Mouse (Mus musculus) limb, embryonic 14.5 days (tissue): ENCODE results near the gene Tspan10. TPM values are rescaled to one million over a fixed set of nuclear protein-coding genes. Genes with fewer than 3 reads are reported as not detected.

Source experiments
- ATAC-seq: fragments of 200-750 bp; cut with Nextera tagmentation; 2 replicates; pipeline ENCODE4 v1.8.0; 2017; ENCODE audit warnings: low read depth, moderate number of reproducible peaks, moderate TSS enrichment; ENCODE audit not compliant: low FRiP score
- DNase-seq: peaks from one replicate; pipeline ENCODE4 v3.0.0-alpha.2; 2015; ENCODE audit warnings: low spot score
- H3K27ac ChIP-seq: fragments of 300-500 bp; sonication (generic); replicated peaks from 2 replicates; pipeline ENCODE4 v1.5.1; 2014; ENCODE audit warnings: low read depth, mild to moderate bottlenecking, low read length, moderate library complexity, mixed read lengths
- H3K27me3 ChIP-seq: fragments of 300-500 bp; sonication (generic); 2 replicates; pipeline ENCODE4 v1.6.1; 2014; ENCODE audit warnings: low read length, mixed read lengths; ENCODE audit not compliant: control insufficient read depth, insufficient read depth
- H3K36me3 ChIP-seq: fragments of 300-500 bp; sonication (generic); 2 replicates; pipeline ENCODE4 v1.6.1; 2014; ENCODE audit warnings: mild to moderate bottlenecking, low read length, moderate library complexity, mixed read lengths; ENCODE audit not compliant: control insufficient read depth, insufficient read depth
- H3K4me1 ChIP-seq: fragments of 300-500 bp; sonication (generic); 2 replicates; pipeline ENCODE4 v1.6.1; 2014; ENCODE audit warnings: antibody characterized with exemption, low read length, mixed read lengths; ENCODE audit not compliant: control insufficient read depth, insufficient read depth
- H3K4me2 ChIP-seq: fragments of 300-500 bp; sonication (generic); replicated peaks from 2 replicates; pipeline ENCODE4 v1.6.1; 2014; ENCODE audit warnings: low read depth, mild to moderate bottlenecking, low read length, moderate library complexity; ENCODE audit not compliant: severe bottlenecking
- H3K4me3 ChIP-seq: fragments of 300-500 bp; sonication (generic); replicated peaks from 2 replicates; pipeline ENCODE4 v1.5.1; 2014; ENCODE audit warnings: low read length
- H3K9ac ChIP-seq: fragments of 300-500 bp; sonication (generic); 2 replicates; pipeline ENCODE4 v1.6.1; 2014; ENCODE audit warnings: mild to moderate bottlenecking, low read depth, low read length, moderate library complexity; ENCODE audit not compliant: severe bottlenecking
- H3K9me3 ChIP-seq: fragments of 300-500 bp; sonication (generic); 2 replicates; pipeline ENCODE4 v1.6.1; 2016; ENCODE audit warnings: low read length; ENCODE audit not compliant: control insufficient read depth
- POLR2A ChIP-seq: fragments of 200-500 bp; IDR thresholded peaks from 2 replicates; pipeline ENCODE4 v1.8.0; 2012; ENCODE audit warnings: inconsistent platforms, mild to moderate bottlenecking, moderate library complexity, borderline replicate concordance; ENCODE audit not compliant: insufficient read depth, insufficient read length; ENCODE audit errors: extremely low read depth
- WGBS: fragments of 180-500 bp; shearing (Covaris S2); extraction: QIAGEN DNeasy Blood & Tissue Kit; methylation state at CpG from one replicate; pipeline ENCODE4 v1.1.7; 2014; 5-methylcytosine and 5-hydroxymethylcytosine counted together
- polyA plus RNA-seq, 2 experiments: library from polyadenylated mRNA; depleted of rRNA in 1 of 2; stranded (reverse) in 1 of 2; unstranded in 1 of 2; fragments of >200 nt; fragmentation: Nextera tagmentation in 1 of 2; extraction: Ambion mirVana in 1 of 2; gene quantifications; 2 replicates each; pipeline versions ENCODE4 v1.2.1 to v1.2.3; 2012 to 2014

Gene Tspan10
- polyA plus RNA-seq, 2 experiments, result 0.20 TPM; not detected in 1

- 26% methylated on average over 3 of the region's 3 CpGs for WGBS
- no peak for DNase-seq
- Histone ChIP-seq H3K4me3 (peak overlapping the region; percentile 95), H3K4me1 (peaks cover 25% of the 10 kb centered on the region), H3K9ac (peak overlapping the region; percentile 71), H3K4me2 (peak overlapping the region; percentile 93), H3K27me3 (no peaks in the 10 kb centered on the region), H3K36me3 (peaks cover 56% of the 10 kb centered on the region), H3K9me3 (no peaks in the 10 kb centered on the region), H3K27ac (no peak overlapping the region; the same call in 1 of the 2 replicates)
- no peak for TF ChIP-seq POLR2A
- no peak for ATAC-seq
Measured at GRCm38 (mm10) chr11:120492878-120493203, 50.4 kb downstream of the Tspan10 start.

- Histone ChIP-seq H3K4me1 (peaks cover 25% of the 10 kb centered on the region), H3K4me3 (peak overlapping the region; percentile 95), H3K9me3 (no peaks in the 10 kb centered on the region), H3K27me3 (no peaks in the 10 kb centered on the region), H3K9ac (peak overlapping the region; percentile 71; the same call in 1 of the 2 replicates), H3K27ac (no peak overlapping the region), H3K4me2 (peak overlapping the region; percentile 93), H3K36me3 (peaks cover 56% of the 10 kb centered on the region)
- ATAC-seq, result no peak
- WGBS, result 57% methylated on average over 3 of the region's 3 CpGs
- TF ChIP-seq POLR2A, result no peak
- DNase-seq, result no peak
Measured at GRCm38 (mm10) chr11:120493351-120493750, 50.9 kb downstream of the Tspan10 start.

GRCm38 (mm10) chr11:120493911-120494310 is 51.5 kb downstream of the Tspan10 start:
- Histone ChIP-seq H3K9ac (no peak overlapping the region), H3K4me1 (peaks cover 25% of the 10 kb centered on the region), H3K36me3 (peaks cover 57% of the 10 kb centered on the region), H3K27ac (no peak overlapping the region), H3K27me3 (no peaks in the 10 kb centered on the region), H3K4me2 (peak overlapping the region; percentile 93; the same call in 1 of the 2 replicates), H3K4me3 (no peak overlapping the region), H3K9me3 (no peaks in the 10 kb centered on the region)
- no peak for TF ChIP-seq POLR2A
- WGBS, result 81% methylated on average over 3 of the region's 3 CpGs
- ATAC-seq, result no peak
- DNase-seq, result no peak

Other genes with a start within 250 kb of the Tspan10 start
- 22.9 and 28.3 TPM in 2 replicates for gene Bahcc1, start 209.7 kb upstream of the Tspan10 start, polyA plus RNA-seq (2012; rRNA removed)
- 14.0 and 14.9 TPM in 2 replicates for gene Bahcc1, start 209.7 kb upstream of the Tspan10 start, polyA plus RNA-seq (2014; fragmentation: Nextera tagmentation; extraction: Ambion mirVana)
- gene Actg1, start 94.1 kb upstream of the Tspan10 start, polyA plus RNA-seq (2012; rRNA removed), result 1,359 and 1,631 TPM in 2 replicates
- 2,223 and 2,513 TPM in 2 replicates for gene Actg1, start 94.1 kb upstream of the Tspan10 start, polyA plus RNA-seq (2014; fragmentation: Nextera tagmentation; extraction: Ambion mirVana)
- gene Fscn2, start 81.1 kb upstream of the Tspan10 start, polyA plus RNA-seq (2012; rRNA removed), result 0.32 and 0.36 TPM in 2 replicates
- 0.88 and 1.6 TPM in 2 replicates for gene Fscn2, start 81.1 kb upstream of the Tspan10 start, polyA plus RNA-seq (2014; fragmentation: Nextera tagmentation; extraction: Ambion mirVana)
- gene Faap100, start 63.9 kb upstream of the Tspan10 start, polyA plus RNA-seq (2012; rRNA removed), result 45.0 and 64.7 TPM in 2 replicates
- gene Faap100, start 63.9 kb upstream of the Tspan10 start, polyA plus RNA-seq (2014; fragmentation: Nextera tagmentation; extraction: Ambion mirVana), result 33.9 and 42.0 TPM in 2 replicates
- gene Nploc4, start 4.9 kb upstream of the Tspan10 start, polyA plus RNA-seq (2012; rRNA removed), result 51.5 and 59.2 TPM in 2 replicates
- 38.8 and 41.8 TPM in 2 replicates for gene Nploc4, start 4.9 kb upstream of the Tspan10 start, polyA plus RNA-seq (2014; fragmentation: Nextera tagmentation; extraction: Ambion mirVana)
- gene Pde6g, start 10.9 kb downstream of the Tspan10 start, polyA plus RNA-seq (2012; rRNA removed), result 0.31 and 0.70 TPM in 2 replicates
- gene Pde6g, start 10.9 kb downstream of the Tspan10 start, polyA plus RNA-seq (2014; fragmentation: Nextera tagmentation; extraction: Ambion mirVana), result not detected in 2 replicates
- 12.3 and 14.7 TPM in 2 replicates for gene Oxld1, start 15.4 kb downstream of the Tspan10 start, polyA plus RNA-seq (2012; rRNA removed)
- 12.8 and 14.3 TPM in 2 replicates for gene Oxld1, start 15.4 kb downstream of the Tspan10 start, polyA plus RNA-seq (2014; fragmentation: Nextera tagmentation; extraction: Ambion mirVana)
- gene Ccdc137, start 15.5 kb downstream of the Tspan10 start, polyA plus RNA-seq (2012; rRNA removed), result 42.1 and 43.0 TPM in 2 replicates
- 29.2 TPM in 2 replicates for gene Ccdc137, start 15.5 kb downstream of the Tspan10 start, polyA plus RNA-seq (2014; fragmentation: Nextera tagmentation; extraction: Ambion mirVana)
- 45.2 and 52.7 TPM in 2 replicates for gene Arl16, start 25.0 kb downstream of the Tspan10 start, polyA plus RNA-seq (2012; rRNA removed)
- gene Arl16, start 25.0 kb downstream of the Tspan10 start, polyA plus RNA-seq (2014; fragmentation: Nextera tagmentation; extraction: Ambion mirVana), result 48.9 and 49.7 TPM in 2 replicates
- 87.0 and 101 TPM in 2 replicates for gene Mrpl12, start 42.0 kb downstream of the Tspan10 start, polyA plus RNA-seq (2012; rRNA removed)
- 127 and 142 TPM in 2 replicates for gene Mrpl12, start 42.0 kb downstream of the Tspan10 start, polyA plus RNA-seq (2014; fragmentation: Nextera tagmentation; extraction: Ambion mirVana)
- gene Slc25a10, start 49.2 kb downstream of the Tspan10 start, polyA plus RNA-seq (2012; rRNA removed), result 54.4 and 75.1 TPM in 2 replicates
- 44.1 and 44.4 TPM in 2 replicates for gene Slc25a10, start 49.2 kb downstream of the Tspan10 start, polyA plus RNA-seq (2014; fragmentation: Nextera tagmentation; extraction: Ambion mirVana)
- 11.2 and 15.0 TPM in 2 replicates for gene Gcgr, start 88.1 kb downstream of the Tspan10 start, polyA plus RNA-seq (2012; rRNA removed)
- 4.9 and 6.3 TPM in 2 replicates for gene Gcgr, start 88.1 kb downstream of the Tspan10 start, polyA plus RNA-seq (2014; fragmentation: Nextera tagmentation; extraction: Ambion mirVana)
- 203 and 265 TPM in 2 replicates for gene Mcrip1, start 107.1 kb downstream of the Tspan10 start, polyA plus RNA-seq (2012; rRNA removed)
- gene Mcrip1, start 107.1 kb downstream of the Tspan10 start, polyA plus RNA-seq (2014; fragmentation: Nextera tagmentation; extraction: Ambion mirVana), result 271 and 274 TPM in 2 replicates
- 2.7 and 3.7 TPM in 2 replicates for gene Ppp1r27, start 108.5 kb downstream of the Tspan10 start, polyA plus RNA-seq (2012; rRNA removed)
- gene Ppp1r27, start 108.5 kb downstream of the Tspan10 start, polyA plus RNA-seq (2014; fragmentation: Nextera tagmentation; extraction: Ambion mirVana), result 3.3 and 3.5 TPM in 2 replicates
- 569 and 645 TPM in 2 replicates for gene P4hb, start 130.6 kb downstream of the Tspan10 start, polyA plus RNA-seq (2012; rRNA removed)
- gene P4hb, start 130.6 kb downstream of the Tspan10 start, polyA plus RNA-seq (2014; fragmentation: Nextera tagmentation; extraction: Ambion mirVana), result 968 and 988 TPM in 2 replicates
- 610 and 750 TPM in 2 replicates for gene Arhgdia, start 139.0 kb downstream of the Tspan10 start, polyA plus RNA-seq (2012; rRNA removed)
- 566 and 572 TPM in 2 replicates for gene Arhgdia, start 139.0 kb downstream of the Tspan10 start, polyA plus RNA-seq (2014; fragmentation: Nextera tagmentation; extraction: Ambion mirVana)
- gene Alyref, start 155.7 kb downstream of the Tspan10 start, polyA plus RNA-seq (2012; rRNA removed), result 96.8 and 143 TPM in 2 replicates
- gene Alyref, start 155.7 kb downstream of the Tspan10 start, polyA plus RNA-seq (2014; fragmentation: Nextera tagmentation; extraction: Ambion mirVana), result 478 TPM in 2 replicates
- 190 and 205 TPM in 2 replicates for gene Anapc11, start 155.8 kb downstream of the Tspan10 start, polyA plus RNA-seq (2012; rRNA removed)
- gene Anapc11, start 155.8 kb downstream of the Tspan10 start, polyA plus RNA-seq (2014; fragmentation: Nextera tagmentation; extraction: Ambion mirVana), result 248 and 254 TPM in 2 replicates
- gene Npb, start 165.8 kb downstream of the Tspan10 start, polyA plus RNA-seq (2012; rRNA removed), result 2.1 and 3.3 TPM in 2 replicates
- 2.1 and 2.7 TPM in 2 replicates for gene Npb, start 165.8 kb downstream of the Tspan10 start, polyA plus RNA-seq (2014; fragmentation: Nextera tagmentation; extraction: Ambion mirVana)
- gene Pcyt2, start 175.3 kb downstream of the Tspan10 start, polyA plus RNA-seq (2012; rRNA removed), result 247 and 305 TPM in 2 replicates
- gene Pcyt2, start 175.3 kb downstream of the Tspan10 start, polyA plus RNA-seq (2014; fragmentation: Nextera tagmentation; extraction: Ambion mirVana), result 101 and 119 TPM in 2 replicates
- gene Sirt7, start 182.6 kb downstream of the Tspan10 start, polyA plus RNA-seq (2012; rRNA removed), result 43.7 and 47.0 TPM in 2 replicates
- gene Sirt7, start 182.6 kb downstream of the Tspan10 start, polyA plus RNA-seq (2014; fragmentation: Nextera tagmentation; extraction: Ambion mirVana), result 27.5 and 28.9 TPM in 2 replicates
- 56.9 and 67.7 TPM in 2 replicates for gene Mafg, start 191.0 kb downstream of the Tspan10 start, polyA plus RNA-seq (2012; rRNA removed)
- gene Mafg, start 191.0 kb downstream of the Tspan10 start, polyA plus RNA-seq (2014; fragmentation: Nextera tagmentation; extraction: Ambion mirVana), result 26.1 and 30.5 TPM in 2 replicates
- gene Pycr1, start 201.1 kb downstream of the Tspan10 start, polyA plus RNA-seq (2012; rRNA removed), result 66.4 and 78.8 TPM in 2 replicates
- 50.3 and 56.9 TPM in 2 replicates for gene Pycr1, start 201.1 kb downstream of the Tspan10 start, polyA plus RNA-seq (2014; fragmentation: Nextera tagmentation; extraction: Ambion mirVana)
- 0.22 and 0.60 TPM in 2 replicates for gene Myadml2, start 205.5 kb downstream of the Tspan10 start, polyA plus RNA-seq (2012; rRNA removed)
- 0.68 and 1.6 TPM in 2 replicates for gene Myadml2, start 205.5 kb downstream of the Tspan10 start, polyA plus RNA-seq (2014; fragmentation: Nextera tagmentation; extraction: Ambion mirVana)
- gene Notum, start 218.5 kb downstream of the Tspan10 start, polyA plus RNA-seq (2012; rRNA removed), result 12.8 and 17.7 TPM in 2 replicates
- gene Notum, start 218.5 kb downstream of the Tspan10 start, polyA plus RNA-seq (2014; fragmentation: Nextera tagmentation; extraction: Ambion mirVana), result 4.6 and 4.7 TPM in 2 replicates
- gene Aspscr1, start 230.3 kb downstream of the Tspan10 start, polyA plus RNA-seq (2012; rRNA removed), result 73.9 and 88.6 TPM in 2 replicates
- gene Aspscr1, start 230.3 kb downstream of the Tspan10 start, polyA plus RNA-seq (2014; fragmentation: Nextera tagmentation; extraction: Ambion mirVana), result 96.1 and 101 TPM in 2 replicates